Mouse (Mus musculus) forebrain, embryonic 11.5 days (tissue): ENCODE data around the gene Plvap. TPM values are rescaled to one million over a fixed set of nuclear protein-coding genes. Genes with fewer than 3 reads are reported as not detected.

ENCODE experiments used
- ATAC-seq: fragments of 200-750 bp; cut with Nextera tagmentation; replicated peaks from 2 replicates; pipeline ENCODE4 v1.8.0; 2017; ENCODE audit warnings: moderate TSS enrichment; ENCODE audit not compliant: low FRiP score
- DNase-seq: peaks from one replicate; pipeline ENCODE4 v3.0.0-alpha.2; 2017; ENCODE audit warnings: low spot score
- H3K27ac ChIP-seq: fragments of 300-500 bp; sonication (generic); 2 replicates; pipeline ENCODE4 v1.5.1; 2014; ENCODE audit warnings: low read depth, low read length
- H3K27me3 ChIP-seq: fragments of 300-500 bp; sonication (generic); 2 replicates; pipeline ENCODE4 v1.6.1; 2014; ENCODE audit warnings: mild to moderate bottlenecking, low read length, mixed read lengths; ENCODE audit not compliant: control insufficient read depth, insufficient read depth
- H3K36me3 ChIP-seq: fragments of 300-500 bp; sonication (generic); 2 replicates; pipeline ENCODE4 v1.6.1; 2014; ENCODE audit warnings: mild to moderate bottlenecking, low read length, moderate library complexity, mixed read lengths; ENCODE audit not compliant: control insufficient read depth, insufficient read depth
- H3K4me1 ChIP-seq: fragments of 300-500 bp; sonication (generic); replicated peaks from 2 replicates; pipeline ENCODE4 v1.6.1; 2014; ENCODE audit warnings: low read length, mixed read lengths; ENCODE audit not compliant: control insufficient read depth, insufficient read depth
- H3K4me2 ChIP-seq: fragments of 300-500 bp; sonication (generic); 2 replicates; pipeline ENCODE4 v1.6.1; 2014; ENCODE audit warnings: low read depth, mild to moderate bottlenecking, low read length, moderate library complexity, mixed read lengths; ENCODE audit not compliant: severe bottlenecking
- H3K4me3 ChIP-seq: fragments of 300-500 bp; sonication (generic); 2 replicates; pipeline ENCODE4 v1.5.1; 2014; ENCODE audit warnings: low read depth, low read length
- H3K9ac ChIP-seq: fragments of 300-500 bp; sonication (generic); 2 replicates; pipeline ENCODE4 v1.6.1; 2014; ENCODE audit warnings: low read length
- H3K9me3 ChIP-seq: fragments of 300-500 bp; sonication (generic); 2 replicates; pipeline ENCODE4 v1.6.1; 2016; ENCODE audit warnings: low read length, mixed read lengths; ENCODE audit not compliant: control insufficient read depth
- WGBS: fragments of 180-500 bp; shearing (Covaris S2); extraction: QIAGEN DNeasy Blood & Tissue Kit; methylation state at CpG from one replicate; pipeline ENCODE4 v1.1.7; 2014; 5-methylcytosine and 5-hydroxymethylcytosine counted together
- polyA plus RNA-seq: library from polyadenylated mRNA; unstranded; fragments of >200 nt; fragmentation: Nextera tagmentation; extraction: Ambion mirVana; gene quantifications from 2 replicates; pipeline ENCODE4 v1.2.1, GENCODE M21; 2014

Plvap gene
- polyA plus RNA-seq, 1 experiment from 2014 or later: 43.4 TPM

DNA sequence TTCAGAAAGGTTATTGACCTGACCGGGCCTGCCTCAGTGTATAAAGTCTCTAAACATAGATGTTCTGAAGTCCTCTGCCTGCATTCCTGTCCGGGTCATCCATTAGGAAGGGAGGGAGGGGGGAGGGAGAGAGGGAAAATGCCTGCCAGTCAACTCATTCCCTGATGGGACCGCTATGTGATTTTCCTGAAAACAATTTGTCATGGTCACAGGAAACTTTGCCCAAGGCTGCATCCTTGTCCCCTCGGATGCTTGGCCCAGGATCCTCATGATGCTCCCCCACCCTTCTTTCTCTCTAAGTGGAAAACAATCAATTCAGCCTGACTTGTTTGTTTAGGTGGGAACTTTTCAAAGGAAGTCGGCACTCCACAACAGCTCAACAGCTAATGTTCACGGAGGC is 5.2 kb upstream of the Plvap start:
- H3K36me3 ChIP-seq: no peaks in the 10 kb centered on the region
- no peaks in the 10 kb centered on the region for H3K4me1 ChIP-seq
- H3K4me3 ChIP-seq: no peak overlapping the region
- no peak overlapping the region for H3K4me2 ChIP-seq
- no peaks in the 10 kb centered on the region for H3K27me3 ChIP-seq
- DNase-seq: no peak
- 39% methylated on average over 6 of the region's 6 CpGs for WGBS
- no peak overlapping the region for H3K9ac ChIP-seq
- no peak for ATAC-seq
- H3K9me3 ChIP-seq: no peaks in the 10 kb centered on the region
- H3K27ac ChIP-seq: no peak overlapping the region

DNA sequence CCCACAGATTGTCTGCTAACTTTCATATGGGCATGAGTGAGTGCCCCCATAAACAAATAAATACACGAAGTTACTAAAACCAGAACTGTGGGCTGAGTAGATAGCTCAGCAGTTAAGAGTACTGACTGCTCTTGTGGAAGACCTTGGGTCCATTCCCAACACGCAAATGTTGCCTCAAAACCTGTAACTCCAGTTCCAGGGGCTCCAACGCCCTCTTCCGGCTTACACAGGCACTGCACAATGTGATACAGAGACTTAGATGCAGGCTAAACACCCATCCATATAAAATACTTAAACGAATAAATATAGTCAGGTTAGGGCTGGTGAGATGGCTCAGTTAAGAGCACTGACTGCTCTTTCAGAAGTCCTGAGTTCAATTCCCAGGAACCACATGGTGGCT is 3.5 kb upstream of the Plvap start:
- Histone ChIP-seq H3K4me2 (no peak overlapping the region), H3K9ac (no peak overlapping the region), H3K9me3 (no peaks in the 10 kb centered on the region), H3K27ac (no peak overlapping the region), H3K36me3 (no peaks in the 10 kb centered on the region), H3K4me1 (no peaks in the 10 kb centered on the region), H3K4me3 (no peak overlapping the region), H3K27me3 (no peaks in the 10 kb centered on the region)
- DNase-seq: no peak
- 73% methylated on average over 5 of the region's 5 CpGs for WGBS
- no peak for ATAC-seq

GRCm38 (mm10) chr8:71513018-71513754 is 1.6 kb upstream of the Plvap start:
- Histone ChIP-seq H3K9ac (no peak overlapping the region), H3K4me1 (peaks cover under 1% of the 10 kb centered on the region; the same call in 1 of the 2 replicates), H3K4me3 (no peak overlapping the region), H3K27ac (no peak overlapping the region), H3K27me3 (peaks cover 10% of the 10 kb centered on the region), H3K36me3 (no peaks in the 10 kb centered on the region), H3K9me3 (no peaks in the 10 kb centered on the region), H3K4me2 (no peak overlapping the region)
- DNase-seq: no peak
- ATAC-seq: no peak
- 74% methylated on average over 15 of the region's 15 CpGs for WGBS

DNA sequence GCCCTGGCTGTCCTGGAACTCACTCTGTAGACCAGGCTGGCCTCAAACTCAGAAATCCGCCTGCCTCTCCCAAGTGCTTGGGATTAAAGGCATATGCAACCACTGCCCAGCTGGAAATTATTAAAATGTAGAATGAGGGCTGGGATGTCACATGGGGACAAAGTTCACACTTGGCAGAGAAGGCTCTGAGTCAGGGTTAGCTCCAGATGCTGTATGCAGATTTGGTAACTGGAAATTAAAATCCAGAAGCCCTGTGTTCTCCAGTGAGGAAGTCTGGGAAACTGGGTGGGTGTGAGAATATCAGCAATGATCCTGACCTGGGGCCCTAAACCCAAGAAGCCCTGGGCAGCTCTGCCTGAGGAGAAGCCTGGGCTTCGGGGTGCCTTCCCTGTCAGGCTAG is 2.2 kb downstream of the Plvap start:
- WGBS: 62% methylated on average over 2 of the region's 2 CpGs
- H3K27me3 ChIP-seq: peaks cover 30% of the 10 kb centered on the region
- H3K27ac ChIP-seq: no peak overlapping the region
- no peaks in the 10 kb centered on the region for H3K9me3 ChIP-seq
- no peaks in the 10 kb centered on the region for H3K36me3 ChIP-seq
- H3K4me3 ChIP-seq: no peak overlapping the region
- DNase-seq (no peak), ATAC-seq (no peak)
- no peak overlapping the region for H3K4me2 ChIP-seq
- H3K9ac ChIP-seq: no peak overlapping the region
- H3K4me1 ChIP-seq: peaks cover 5% of the 10 kb centered on the region; the same call in 1 of the 2 replicates

DNA sequence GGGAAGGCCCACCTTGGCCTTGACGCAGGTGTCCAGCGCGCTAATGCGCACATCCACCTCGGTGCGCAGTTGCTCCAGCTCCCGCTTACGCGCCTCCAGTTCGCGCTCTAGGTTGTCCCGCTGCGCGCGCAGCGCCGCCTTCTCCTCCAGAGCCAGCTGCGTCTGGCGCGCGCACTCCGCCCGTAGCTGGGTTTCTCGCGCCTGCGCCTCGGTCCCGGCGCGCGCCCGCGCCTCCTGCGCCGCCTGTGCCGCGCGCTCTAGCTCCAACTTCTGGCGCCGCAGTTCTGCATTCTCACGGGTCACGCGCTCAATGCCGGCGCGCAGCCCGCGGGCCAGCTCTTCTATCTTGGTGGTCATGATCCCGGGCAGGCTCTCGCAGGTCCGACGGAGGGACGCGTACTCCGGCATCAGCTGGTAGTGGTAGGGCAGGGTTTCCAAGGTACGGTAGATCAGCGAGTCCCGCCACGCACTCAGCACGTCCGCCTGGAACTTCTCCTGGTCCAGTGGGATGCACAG is 3.9 kb downstream of the Plvap start:
- Histone ChIP-seq H3K9ac (peak overlapping the region; percentile 17; the same call in 1 of the 2 replicates), H3K27ac (no peak overlapping the region), H3K4me1 (peaks cover 5% of the 10 kb centered on the region; the same call in 1 of the 2 replicates), H3K27me3 (peaks cover 30% of the 10 kb centered on the region), H3K4me3 (peak overlapping the region; percentile 33), H3K4me2 (peak overlapping the region; percentile 57), H3K9me3 (no peaks in the 10 kb centered on the region), H3K36me3 (no peaks in the 10 kb centered on the region)
- ATAC-seq: peak; percentile 77
- peak; percentile 89 for DNase-seq
- WGBS: under 1% methylated on average over 61 of the region's 61 CpGs

- DNase-seq (no peak), ATAC-seq (no peak)
- WGBS: 84% methylated on average over 4 of the region's 4 CpGs
- Histone ChIP-seq H3K27me3 (peaks cover 30% of the 10 kb centered on the region), H3K27ac (no peak overlapping the region), H3K4me2 (no peak overlapping the region), H3K36me3 (no peaks in the 10 kb centered on the region), H3K9ac (no peak overlapping the region), H3K4me1 (peaks cover 5% of the 10 kb centered on the region; the same call in 1 of the 2 replicates), H3K9me3 (no peaks in the 10 kb centered on the region), H3K4me3 (no peak overlapping the region)
Observed at GRCm38 (mm10) chr8:71505979-71506378, 5.6 kb downstream of the Plvap start.

DNA sequence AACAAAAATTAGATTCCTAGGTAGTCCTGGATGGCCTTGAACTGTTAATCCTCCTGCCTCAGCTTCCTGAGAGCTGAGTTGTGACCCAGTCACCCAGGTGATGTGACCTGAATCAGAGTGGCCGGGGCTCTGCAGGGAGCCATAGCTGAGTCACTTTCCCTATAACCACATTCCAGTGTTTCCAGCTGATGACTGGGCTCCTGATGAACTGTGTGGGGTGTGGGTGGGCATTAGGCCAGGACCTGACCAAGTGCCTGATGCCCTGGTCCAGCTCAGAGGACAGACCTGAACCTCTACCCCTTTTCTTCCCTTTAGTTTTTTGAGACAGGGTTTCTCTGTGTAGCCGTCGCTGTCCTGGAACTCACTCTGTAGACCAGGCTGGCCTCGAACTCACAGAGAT is 6.2 kb downstream of the Plvap start:
- ATAC-seq (no peak), DNase-seq (no peak)
- H3K4me2 ChIP-seq: no peak overlapping the region
- peaks cover 30% of the 10 kb centered on the region for H3K27me3 ChIP-seq
- peaks cover 5% of the 10 kb centered on the region; the same call in 1 of the 2 replicates for H3K4me1 ChIP-seq
- H3K36me3 ChIP-seq: no peaks in the 10 kb centered on the region
- no peaks in the 10 kb centered on the region for H3K9me3 ChIP-seq
- no peak overlapping the region for H3K4me3 ChIP-seq
- 96% methylated on average over 4 of the region's 4 CpGs for WGBS
- no peak overlapping the region for H3K27ac ChIP-seq
- no peak overlapping the region for H3K9ac ChIP-seq

DNA sequence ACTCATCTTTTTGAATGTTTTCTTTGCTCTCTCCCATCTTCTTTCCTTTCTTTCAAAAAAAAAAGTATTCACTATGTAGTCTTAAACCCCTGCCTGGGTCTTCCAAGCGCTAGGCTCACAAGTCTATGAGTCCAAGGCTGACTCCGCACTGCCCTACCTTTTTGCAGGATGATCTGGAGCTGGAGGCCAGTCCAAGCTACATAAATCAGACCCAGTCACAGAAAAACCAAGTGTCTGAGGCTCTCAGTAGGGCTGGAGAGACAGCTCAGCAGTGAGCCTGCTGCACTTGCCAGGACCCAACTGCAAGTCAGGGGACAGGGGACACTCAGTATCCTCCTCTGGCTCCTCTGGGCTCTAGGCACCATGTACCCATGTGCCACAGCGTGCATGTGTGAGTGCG is 7.2 kb downstream of the Plvap start:
- Histone ChIP-seq H3K36me3 (no peaks in the 10 kb centered on the region), H3K9me3 (no peaks in the 10 kb centered on the region), H3K4me2 (no peak overlapping the region), H3K27me3 (peaks cover 30% of the 10 kb centered on the region), H3K4me3 (no peak overlapping the region), H3K27ac (no peak overlapping the region), H3K9ac (no peak overlapping the region), H3K4me1 (peaks cover 5% of the 10 kb centered on the region; the same call in 1 of the 2 replicates)
- DNase-seq (no peak), ATAC-seq (no peak)
- 83% methylated on average over 4 of the region's 4 CpGs for WGBS
